ENCODE assay signal across 8 mouse cellular contexts in the genomic region with DNA sequence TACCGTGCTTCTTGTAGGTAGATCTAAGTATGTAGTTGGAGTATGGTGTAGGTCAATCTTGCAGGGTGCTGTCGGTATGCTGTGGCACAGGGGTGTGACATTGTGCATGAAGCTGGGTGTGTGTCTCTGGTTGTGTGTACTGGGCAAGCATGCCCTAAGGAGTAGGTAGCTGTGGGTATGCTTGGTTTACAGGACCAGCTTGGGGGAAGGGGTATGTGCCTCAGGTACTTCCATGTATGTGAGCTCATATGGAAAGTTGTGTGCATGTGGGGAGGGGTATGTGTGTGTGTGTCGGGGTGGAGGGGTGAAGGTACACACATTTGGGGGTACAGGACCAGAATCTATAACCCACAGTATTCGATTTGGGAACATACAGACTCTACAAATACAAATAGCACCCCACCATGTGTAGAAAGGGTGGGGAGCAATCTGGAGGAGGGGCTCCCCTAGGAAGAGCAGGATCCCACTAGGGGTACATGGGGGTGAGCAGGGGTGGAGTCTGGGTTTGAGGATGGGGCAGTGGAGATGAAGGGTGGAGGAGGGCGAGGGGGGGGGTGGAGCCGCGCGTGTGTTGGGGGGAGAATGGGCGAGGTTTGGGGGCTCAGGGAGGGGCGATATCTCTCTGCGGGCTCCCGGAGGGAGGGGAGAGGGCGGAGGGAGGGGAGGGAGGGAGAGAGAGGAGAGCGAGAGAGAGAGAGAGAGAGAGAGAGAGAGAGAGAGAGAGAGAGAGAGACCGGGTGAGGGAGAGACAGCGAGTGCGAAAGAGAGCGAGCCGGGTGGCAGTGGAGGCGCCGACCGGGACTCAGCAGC. TPM values are rescaled to one million over a fixed set of nuclear protein-coding genes. Genes with fewer than 3 reads are reported as not detected.
DNase-seq lines count a peak whose midpoint lies in the region; TF ChIP-seq lines count a peak whose summit lies in the region.

Gene Shank1, plus strand, starts transcription at position 779 of the 810 bp plus-strand sequence.

- TF ChIP-seq POLR2A in myocyte (IDR thresholded peaks at IDR 0.05; ENCODE audit: insufficient read length, low read depth), result no peak

- H3K36me3 ChIP-seq in myocyte (ENCODE audit: control insufficient read depth, insufficient read depth), result no peaks in the 10 kb centered on the region

- peak within 1 kb of the TSS; percentile 60 for H3K4me2 ChIP-seq in myocyte (ENCODE audit: low read depth)

- H3K79me2 ChIP-seq in myocyte (ENCODE audit: control insufficient read depth, insufficient read depth), result no peaks in the 10 kb centered on the region

- peak; percentile 26 for DNase-seq in embryo, embryonic 10.5 days (ENCODE audit: low spot score)
- no peak for DNase-seq in embryo, embryonic 9.5 days (ENCODE audit: extremely low spot score)
- peak; percentile 64 for DNase-seq in right cerebral cortex, postnatal 4 days
- no peak for DNase-seq in right cerebral cortex, postnatal 14 days
- DNase-seq in layer of hippocampus, postnatal 36 days, result no peak
- no peak for DNase-seq in urinary bladder, postnatal 36 days (ENCODE audit: low spot score in 2 of 2)
- no peak for DNase-seq in gastrocnemius, adult 8-10 months (ENCODE audit: low spot score in 2 of 2)

- H3K27me3 ChIP-seq in myocyte (ENCODE audit: control insufficient read depth, insufficient read depth, insufficient read length), result peaks cover 63% of the 10 kb centered on the region

- no peak within 1 kb of the TSS for H3K4me3 ChIP-seq in myocyte

- no peak within 1 kb of the TSS for H3ac ChIP-seq in myocyte (ENCODE audit: control insufficient read depth, insufficient read length)

TF ChIP-seq in myocyte, 11 proteins besides CTCF, POLR2A, EP300 and RAD21:
- TF ChIP-seq MYOD1 (IDR thresholded peaks at IDR 0.05; ENCODE audit: control insufficient read depth in 1 of 3, insufficient read length in 2 of 3, low read depth in 2 of 3), result no peak
- no peak for TF ChIP-seq TCF12 (IDR thresholded peaks at IDR 0.05; ENCODE audit: insufficient read depth, poor library complexity, severe bottlenecking)
- TF ChIP-seq E2F4 (IDR thresholded peaks at IDR 0.05; ENCODE audit: insufficient read depth), result no peak
- no peak for TF ChIP-seq MYOG (IDR thresholded peaks at IDR 0.05; ENCODE audit: control insufficient read depth in 1 of 3, insufficient read depth in 1 of 3, insufficient read length in 2 of 3, low read depth in 2 of 3)
- TF ChIP-seq MAX (IDR thresholded peaks at IDR 0.05; ENCODE audit: low read depth), result no peak
- no peak for TF ChIP-seq POLR2AphosphoS2 (IDR thresholded peaks at IDR 0.05; ENCODE audit: insufficient read length, low read depth)
- TF ChIP-seq CEBPB (IDR thresholded peaks at IDR 0.05; ENCODE audit: insufficient read depth, poor library complexity, severe bottlenecking), result no peak
- TF ChIP-seq TCF3 (IDR thresholded peaks at IDR 0.05; ENCODE audit: insufficient read length, low read depth), result no peak
- no peak for TF ChIP-seq REST (IDR thresholded peaks at IDR 0.05; ENCODE audit: insufficient read depth, insufficient read length)
- TF ChIP-seq SRF (IDR thresholded peaks at IDR 0.05; ENCODE audit: control insufficient read depth, insufficient read length, low read depth), result no peak
- TF ChIP-seq USF1 (IDR thresholded peaks at IDR 0.05; ENCODE audit: low read depth), result no peak

RNA-seq across cellular contexts. Expression of gene Shank1, which starts in this region (rescaled TPM):
- 100 to 1,000 TPM; 588 to 654 TPM for total RNA-seq in layer of hippocampus, postnatal 36 days (2021)
- polyA plus RNA-seq in myocyte (2012; fragmentation: generic; extraction: Trizol), result 0.10 TPM
- under 1 TPM; 0.17 to 0.43 (median 0.34) TPM for total RNA-seq in gastrocnemius, adult 8-10 months (2022)

Comparison
In these comparisons a context has a peak if more than half of its experiments do, and no peak if none do; other contexts are left out.
1. RNA of gene Shank1 (total RNA-seq): 588 to 654 TPM in layer of hippocampus, postnatal 36 days; 0.17 to 0.43 TPM in gastrocnemius, adult 8-10 months; every median in the first group is over 100 times any median in the second.
2. DNase-seq: peak in embryo, embryonic 10.5 days (single experiment) and right cerebral cortex, postnatal 4 days (single experiment); none in embryo, embryonic 9.5 days (single experiment), right cerebral cortex, postnatal 14 days (single experiment), layer of hippocampus, postnatal 36 days (0 of 2), urinary bladder, postnatal 36 days (0 of 2) and gastrocnemius, adult 8-10 months (0 of 2).